Mouse (Mus musculus) forebrain, embryonic 14.5 days (tissue): ENCODE measurements around the gene Pigl. TPM values are rescaled to one million over a fixed set of nuclear protein-coding genes. Genes with fewer than 3 reads are reported as not detected.

ENCODE experiments used
- ATAC-seq: fragments of 200-750 bp; cut with Nextera tagmentation; 2 replicates; pipeline ENCODE4 v1.8.0; 2017; ENCODE audit warnings: mild to moderate bottlenecking, moderate library complexity
- DNase-seq: peaks from one replicate; pipeline ENCODE4 v3.0.0-alpha.2; 2015; ENCODE audit warnings: low spot score
- H3K27ac ChIP-seq: fragments of 300-500 bp; sonication (generic); 2 replicates; pipeline ENCODE4 v1.5.1; 2014; ENCODE audit warnings: low read depth, mild to moderate bottlenecking, control low read depth, low read length, moderate library complexity
- H3K27me3 ChIP-seq: fragments of 300-500 bp; sonication (generic); replicated peaks from 2 replicates; pipeline ENCODE4 v1.6.1; 2014; ENCODE audit warnings: low read length, control low read depth, mixed read lengths; ENCODE audit not compliant: control insufficient read depth, insufficient read depth
- H3K36me3 ChIP-seq: fragments of 300-500 bp; sonication (generic); 2 replicates; pipeline ENCODE4 v1.6.1; 2014; ENCODE audit warnings: low read length, control low read depth; ENCODE audit not compliant: control insufficient read depth, insufficient read depth
- H3K4me1 ChIP-seq: fragments of 300-500 bp; sonication (generic); 2 replicates; pipeline ENCODE4 v1.6.1; 2014; ENCODE audit warnings: antibody characterized with exemption, low read length, control low read depth; ENCODE audit not compliant: control insufficient read depth, insufficient read depth
- H3K4me2 ChIP-seq: fragments of 300-500 bp; sonication (generic); 2 replicates; pipeline ENCODE4 v1.6.1; 2014; ENCODE audit warnings: mild to moderate bottlenecking, control low read depth, low read length
- H3K4me3 ChIP-seq: fragments of 300-500 bp; sonication (generic); 2 replicates; pipeline ENCODE4 v1.5.1; 2014; ENCODE audit warnings: low read depth, low read length, control low read depth
- H3K9ac ChIP-seq: fragments of 300-500 bp; sonication (generic); 2 replicates; pipeline ENCODE4 v1.6.1; 2014; ENCODE audit warnings: mild to moderate bottlenecking, low read length, control low read depth, moderate library complexity
- H3K9me3 ChIP-seq: fragments of 300-500 bp; sonication (generic); replicated peaks from 2 replicates; pipeline ENCODE4 v1.6.1; 2016; ENCODE audit warnings: low read length, control low read depth, mixed read lengths; ENCODE audit not compliant: control insufficient read depth
- WGBS: fragments of 180-500 bp; shearing (Covaris S2); extraction: QIAGEN DNeasy Blood & Tissue Kit; methylation state at CpG from one replicate; pipeline ENCODE4 v1.1.7; 2014; 5-methylcytosine and 5-hydroxymethylcytosine counted together
- polyA plus RNA-seq: library from polyadenylated mRNA; unstranded; fragments of >200 nt; fragmentation: Nextera tagmentation; extraction: Ambion mirVana; gene quantifications from 2 replicates; pipeline ENCODE4 v1.2.1, GENCODE M21; 2014

Gene Pigl
- polyA plus RNA-seq, 1 experiment from 2014 or later, result 5.7 TPM

DNA sequence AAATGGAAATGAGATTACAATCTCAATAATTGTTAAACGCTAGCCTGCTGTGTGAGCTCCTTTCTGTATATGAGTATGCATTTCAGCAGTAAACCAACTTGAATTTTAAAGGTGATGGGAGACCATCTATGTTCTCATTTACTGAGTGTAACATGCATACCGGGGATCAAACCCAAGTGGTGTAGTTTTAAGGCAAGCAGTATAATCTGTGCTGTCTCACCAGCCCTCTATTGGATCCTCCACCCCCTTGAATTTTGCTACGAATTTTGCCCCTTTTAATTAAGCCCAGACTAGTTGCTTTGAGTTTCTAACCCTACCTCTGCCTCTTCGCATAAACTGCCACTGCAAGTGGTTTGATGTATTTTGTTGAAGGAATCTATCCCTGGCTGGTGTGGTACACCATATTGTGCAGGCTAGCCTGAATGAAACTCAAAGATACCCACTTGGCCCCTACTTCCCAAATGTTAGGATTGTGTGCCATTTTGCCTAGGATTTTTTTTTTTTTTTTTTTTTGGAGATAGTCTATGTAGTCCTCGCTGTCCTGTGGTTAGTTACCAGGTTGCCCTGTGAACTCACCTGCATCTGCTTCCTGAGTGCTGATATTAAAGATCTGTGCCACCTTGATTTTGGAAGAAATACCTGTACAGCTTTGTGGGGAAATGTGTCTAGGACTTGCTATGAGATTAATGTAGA, 96.0 kb downstream of the Pigl start:
- Histone ChIP-seq H3K27me3 (no peaks in the 10 kb centered on the region), H3K4me3 (peak overlapping the region; percentile 50), H3K9ac (peak overlapping the region; percentile 50), H3K4me2 (peak overlapping the region; percentile 89), H3K9me3 (no peaks in the 10 kb centered on the region), H3K36me3 (peaks cover 31% of the 10 kb centered on the region), H3K4me1 (peaks cover 26% of the 10 kb centered on the region), H3K27ac (no peak overlapping the region)
- ATAC-seq (no peak), DNase-seq (no peak)
- 58% methylated on average over 5 of the region's 5 CpGs for WGBS

DNA sequence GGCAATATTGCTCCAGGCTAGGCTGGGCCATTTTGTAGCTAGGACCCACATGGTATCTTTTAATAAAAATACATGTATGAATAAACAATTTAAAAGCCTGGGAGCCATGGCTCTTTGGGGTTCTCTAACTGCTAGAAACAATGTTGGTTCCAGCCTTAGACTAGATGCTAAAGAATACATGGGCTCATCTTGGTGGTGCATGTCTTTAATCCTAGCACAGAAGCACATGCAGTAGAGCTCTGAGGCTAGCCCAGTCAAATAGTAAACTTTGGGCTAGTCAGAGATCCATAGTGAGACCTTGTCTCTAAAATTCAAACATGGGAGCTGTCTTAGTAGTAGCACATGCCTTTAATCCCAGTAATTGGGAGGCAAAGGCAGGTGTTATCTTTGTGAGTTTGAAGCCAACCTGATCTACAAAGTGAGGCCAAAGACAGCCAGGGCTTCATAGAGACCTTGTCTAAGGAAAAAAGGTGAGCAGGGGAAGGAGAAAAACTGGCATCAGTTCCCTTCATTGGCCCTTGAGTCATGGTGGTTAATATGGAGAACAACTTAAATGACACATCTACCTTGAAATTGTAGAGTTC, 96.8 kb downstream of the Pigl start:
- Histone ChIP-seq H3K4me1 (peaks cover 23% of the 10 kb centered on the region), H3K4me3 (peak overlapping the region; percentile 50), H3K9me3 (no peaks in the 10 kb centered on the region), H3K4me2 (peak overlapping the region; percentile 89), H3K27me3 (no peaks in the 10 kb centered on the region), H3K9ac (no peak overlapping the region), H3K36me3 (peaks cover 31% of the 10 kb centered on the region), H3K27ac (no peak overlapping the region)
- no peak for ATAC-seq
- DNase-seq, result no peak

- Histone ChIP-seq H3K27me3 (no peaks in the 10 kb centered on the region), H3K9ac (no peak overlapping the region), H3K36me3 (peaks cover 31% of the 10 kb centered on the region), H3K4me2 (peak overlapping the region; percentile 89; the same call in 1 of the 2 replicates), H3K4me3 (no peak overlapping the region), H3K27ac (no peak overlapping the region), H3K4me1 (peaks cover 23% of the 10 kb centered on the region), H3K9me3 (no peaks in the 10 kb centered on the region)
- DNase-seq (no peak), ATAC-seq (no peak)
Observed at GRCm38 (mm10) chr11:62555896-62556412, 97.7 kb downstream of the Pigl start.

DNA sequence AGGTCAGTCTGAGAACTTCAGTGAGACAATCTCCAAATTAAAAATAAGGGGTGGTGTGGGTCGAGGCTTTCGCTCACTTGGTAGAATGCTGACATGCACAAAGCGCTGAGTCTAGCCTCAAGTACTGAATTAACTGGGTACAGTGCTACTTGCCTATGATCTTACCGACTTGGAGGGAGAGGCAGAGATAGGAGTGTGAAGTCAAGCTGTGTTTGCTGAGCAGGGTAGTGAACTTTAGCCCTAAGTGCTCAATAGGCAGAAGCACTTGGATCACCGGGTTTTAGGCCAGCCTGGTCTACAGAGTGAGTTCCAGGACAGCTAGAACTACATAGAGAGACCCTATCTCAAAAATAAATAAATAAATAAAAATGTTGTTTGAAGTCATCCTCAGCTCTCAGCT, 98.9 kb downstream of the Pigl start:
- Histone ChIP-seq H3K4me2 (no peak overlapping the region), H3K36me3 (peaks cover 31% of the 10 kb centered on the region), H3K4me1 (peaks cover 23% of the 10 kb centered on the region), H3K27ac (no peak overlapping the region), H3K9ac (no peak overlapping the region), H3K9me3 (no peaks in the 10 kb centered on the region), H3K4me3 (no peak overlapping the region), H3K27me3 (no peaks in the 10 kb centered on the region)
- DNase-seq (no peak), ATAC-seq (no peak)
- 76% methylated on average over 5 of the region's 5 CpGs for WGBS

- H3K4me1 ChIP-seq, result peaks cover 23% of the 10 kb centered on the region
- no peaks in the 10 kb centered on the region for H3K9me3 ChIP-seq
- no peaks in the 10 kb centered on the region for H3K27me3 ChIP-seq
- DNase-seq, result no peak
- 76% methylated on average over 2 of the region's 2 CpGs for whole genome bisulfite sequencing
- ATAC-seq, result no peak
- H3K27ac ChIP-seq, result no peak overlapping the region
- H3K4me3 ChIP-seq, result no peak overlapping the region
- H3K4me2 ChIP-seq, result no peak overlapping the region
- H3K9ac ChIP-seq, result no peak overlapping the region
- peaks cover 28% of the 10 kb centered on the region for H3K36me3 ChIP-seq
Observed at GRCm38 (mm10) chr11:62558152-62558551, 99.9 kb downstream of the Pigl start.

DNA sequence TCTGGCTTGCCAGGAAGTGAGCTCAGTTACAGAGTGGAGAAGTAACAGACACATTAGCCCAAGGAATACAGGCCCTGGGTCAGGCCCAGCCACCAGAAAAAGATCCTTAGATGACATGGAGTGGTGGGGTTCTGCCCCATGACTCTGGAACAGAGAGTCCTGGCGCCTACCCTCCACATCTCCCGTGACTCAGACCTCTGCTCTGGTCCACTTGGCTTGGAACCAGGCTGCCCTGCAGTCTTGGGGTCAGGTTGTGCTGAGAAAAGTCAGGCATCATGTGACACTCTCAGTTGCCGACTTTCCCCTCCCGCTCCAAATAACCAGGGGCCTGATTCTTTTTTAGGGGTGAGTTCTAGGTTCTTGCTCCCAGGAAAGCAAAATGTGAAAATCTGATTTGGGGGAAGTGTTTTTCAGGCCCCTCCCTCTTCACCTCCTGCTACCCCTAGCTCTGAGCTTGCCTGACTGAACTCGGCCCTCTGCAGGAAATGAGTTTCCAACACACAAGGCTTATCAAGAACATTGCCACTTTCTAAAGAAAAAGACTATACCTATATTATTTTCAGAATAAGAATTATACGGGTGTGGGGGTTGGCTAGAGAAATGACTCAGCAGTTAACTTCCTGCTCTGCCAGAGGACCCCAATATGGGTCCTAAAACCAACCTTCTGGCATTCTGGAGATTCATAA, 100.8 kb downstream of the Pigl start:
- Histone ChIP-seq H3K36me3 (peaks cover 18% of the 10 kb centered on the region), H3K4me2 (no peak overlapping the region), H3K9me3 (no peaks in the 10 kb centered on the region), H3K27ac (no peak overlapping the region), H3K4me1 (peaks cover 15% of the 10 kb centered on the region), H3K27me3 (no peaks in the 10 kb centered on the region), H3K4me3 (no peak overlapping the region), H3K9ac (no peak overlapping the region)
- 67% methylated on average over 6 of the region's 6 CpGs for WGBS
- ATAC-seq (no peak), DNase-seq (no peak)

- peaks cover 2% of the 10 kb centered on the region for H3K4me1 ChIP-seq
- 33% methylated on average over 43 of the region's 43 CpGs for WGBS
- peak overlapping the region; percentile 44 for H3K4me2 ChIP-seq
- H3K9me3 ChIP-seq, result no peaks in the 10 kb centered on the region
- DNase-seq, result peak; percentile 24
- no peaks in the 10 kb centered on the region for H3K27me3 ChIP-seq
- ATAC-seq, result no peak
- H3K36me3 ChIP-seq, result peaks cover 4% of the 10 kb centered on the region
- H3K4me3 ChIP-seq, result peak overlapping the region; percentile 23
- H3K9ac ChIP-seq, result peak overlapping the region; percentile 13; the same call in 1 of the 2 replicates
- no peak overlapping the region for H3K27ac ChIP-seq
Observed at GRCm38 (mm10) chr11:62560463-62561016, 102.3 kb downstream of the Pigl start.

DNA sequence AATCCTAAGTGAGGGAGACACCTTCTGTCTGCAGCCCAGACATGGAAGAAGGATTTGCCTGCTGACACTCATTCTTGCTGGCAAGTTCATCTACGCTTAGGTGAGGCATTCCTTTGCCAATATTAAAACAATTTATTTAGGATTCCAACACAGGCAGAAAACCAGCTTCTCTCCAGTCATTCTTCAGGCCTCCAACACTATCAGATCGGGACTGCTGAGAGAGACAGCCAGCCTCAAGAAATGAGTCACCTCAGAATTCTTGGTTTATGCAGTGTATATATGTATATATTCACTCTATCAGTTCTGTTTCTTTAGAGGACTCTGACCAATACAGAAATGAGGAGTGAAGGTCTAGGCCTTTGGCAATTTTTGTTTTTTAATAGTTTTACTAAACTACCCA, 105.3 kb downstream of the Pigl start:
- Histone ChIP-seq H3K27me3 (no peaks in the 10 kb centered on the region), H3K4me2 (no peak overlapping the region), H3K27ac (no peak overlapping the region), H3K4me3 (no peak overlapping the region), H3K36me3 (no peaks in the 10 kb centered on the region), H3K9ac (no peak overlapping the region), H3K4me1 (no peaks in the 10 kb centered on the region), H3K9me3 (no peaks in the 10 kb centered on the region)
- WGBS, result 85% methylated on average over 2 of the region's 2 CpGs
- no peak for ATAC-seq
- no peak for DNase-seq
